Comparison of ENCODE assay signal across 8 mouse cellular contexts in the genomic region with DNA sequence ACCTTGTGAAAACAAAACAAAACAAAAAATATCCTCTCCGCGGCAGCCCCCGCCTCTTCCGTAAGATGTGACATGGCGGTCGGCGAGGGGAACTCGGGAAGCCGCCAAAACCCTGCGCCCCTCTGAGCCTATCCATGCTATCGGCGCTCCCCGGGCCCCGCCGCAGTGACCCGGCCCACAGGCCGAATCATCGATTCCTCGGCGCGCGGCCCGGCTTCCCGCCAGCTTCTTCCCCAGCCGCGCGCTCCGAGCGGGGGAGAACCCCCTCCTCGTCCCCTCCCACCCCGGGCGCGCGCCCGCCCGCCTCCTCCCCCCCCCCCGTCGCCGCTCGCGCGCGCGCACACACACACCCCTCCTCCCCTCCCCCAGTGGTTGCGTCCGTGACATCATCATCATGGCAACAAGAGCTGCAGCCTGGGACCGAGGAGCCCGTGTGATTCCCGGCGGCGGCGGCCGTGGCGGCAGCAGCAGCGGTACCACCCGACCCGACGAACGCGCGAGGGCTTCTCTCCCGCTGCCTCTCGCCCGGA. TPM values are rescaled to one million over a fixed set of nuclear protein-coding genes. Genes with fewer than 3 reads are reported as not detected.
DNase-seq lines count a peak whose midpoint lies in the region; ATAC-seq lines count a peak whose summit lies in the region.

Gene Rev3l (plus strand): TSS at position 383 of the 530 bp plus-strand sequence.

- peak within 1 kb of the TSS; percentile 79 for H3K4me3 ChIP-seq in embryonic facial prominence, embryonic 12.5 days
- H3K4me3 ChIP-seq in limb, embryonic 10.5 days = peak within 1 kb of the TSS; percentile 88
- H3K4me3 ChIP-seq in midbrain, embryonic 12.5 days = peak within 1 kb of the TSS; percentile 70

- peaks cover 10% of the 10 kb centered on the region for H3K4me1 ChIP-seq in embryonic facial prominence, embryonic 12.5 days
- peaks cover 15% of the 10 kb centered on the region for H3K4me1 ChIP-seq in limb, embryonic 10.5 days
- peaks cover 20% of the 10 kb centered on the region for H3K4me1 ChIP-seq in midbrain, embryonic 12.5 days

- H3K9me3 ChIP-seq in embryonic facial prominence, embryonic 12.5 days = no peaks in the 10 kb centered on the region
- no peaks in the 10 kb centered on the region for H3K9me3 ChIP-seq in limb, embryonic 10.5 days (replicated peaks)
- H3K9me3 ChIP-seq in midbrain, embryonic 12.5 days = no peaks in the 10 kb centered on the region

- 0% methylated on average over 44 of the region's 64 CpGs for WGBS in embryonic facial prominence, embryonic 12.5 days
- WGBS in limb, embryonic 10.5 days = under 1% methylated on average over 40 of the region's 64 CpGs
- WGBS in midbrain, embryonic 12.5 days = under 1% methylated on average over 39 of the region's 64 CpGs

- ATAC-seq in embryonic facial prominence, embryonic 12.5 days (ENCODE audit: insufficient number of reproducible peaks, insufficient read depth, low FRiP score, low TSS enrichment) = peak; percentile 85
- peak; percentile 86 for ATAC-seq in midbrain, embryonic 12.5 days (ENCODE audit: low FRiP score, low read depth)

- no peaks in the 10 kb centered on the region for H3K27me3 ChIP-seq in embryonic facial prominence, embryonic 12.5 days
- H3K27me3 ChIP-seq in limb, embryonic 10.5 days (ENCODE audit: low read depth, poor library complexity, severe bottlenecking) = no peaks in the 10 kb centered on the region
- H3K27me3 ChIP-seq in midbrain, embryonic 12.5 days = no peaks in the 10 kb centered on the region

- peak within 1 kb of the TSS; percentile 100 for H3K27ac ChIP-seq in embryonic facial prominence, embryonic 12.5 days
- peak within 1 kb of the TSS; percentile 98 for H3K27ac ChIP-seq in limb, embryonic 10.5 days
- H3K27ac ChIP-seq in midbrain, embryonic 12.5 days (replicated peaks) = peak within 1 kb of the TSS; percentile 100

- no peaks in the 10 kb centered on the region for H3K36me3 ChIP-seq in embryonic facial prominence, embryonic 12.5 days
- peaks cover 6% of the 10 kb centered on the region for H3K36me3 ChIP-seq in limb, embryonic 10.5 days
- H3K36me3 ChIP-seq in midbrain, embryonic 12.5 days = no peaks in the 10 kb centered on the region

- DNase-seq in 3134 (ENCODE audit: extremely low read depth, insufficient read length, low spot score) = peak; percentile 86
- peak; percentile 95 for DNase-seq in adrenal gland, postnatal 14 days
- DNase-seq in heart, adult 11 months = peak; percentile 99
- peak; percentile 93 for DNase-seq in kidney, adult 18-20 months
- peak; percentile 97 for DNase-seq in limb, embryonic 10.5 days (ENCODE audit: low spot score)
- peak; percentile 93 for DNase-seq in skeletal muscle tissue, adult 2 months (ENCODE audit: low read depth, low spot score)

- peak within 1 kb of the TSS; percentile 60 for H3K4me2 ChIP-seq in embryonic facial prominence, embryonic 12.5 days (replicated peaks)
- peak within 1 kb of the TSS; percentile 63 for H3K4me2 ChIP-seq in midbrain, embryonic 12.5 days (replicated peaks)

- H3K9ac ChIP-seq in embryonic facial prominence, embryonic 12.5 days = peak within 1 kb of the TSS; percentile 91
- peak within 1 kb of the TSS; percentile 93 for H3K9ac ChIP-seq in midbrain, embryonic 12.5 days (replicated peaks)

RNA-seq across cellular contexts. Expression of gene Rev3l, which starts in this region (rescaled TPM):
- total RNA-seq in adrenal gland, postnatal 14 days (2021) = 26.9 and 34.8 TPM in 2 replicates
- 21.5 and 21.7 TPM in 2 replicates for polyA plus RNA-seq in embryonic facial prominence, embryonic 12.5 days (2016; fragmentation: Nextera tagmentation; extraction: Ambion mirVana)
- 11.3 and 11.9 TPM in 2 replicates for polyA plus RNA-seq in limb, embryonic 10.5 days (2016; fragmentation: Nextera tagmentation; extraction: Ambion mirVana)
- polyA plus RNA-seq in midbrain, embryonic 12.5 days (2016; fragmentation: Nextera tagmentation; extraction: Ambion mirVana) = 20.7 and 20.8 TPM in 2 replicates

Comparison
In these comparisons a context has a peak if more than half of its experiments do, and no peak if none do; other contexts are left out.
1. Peak in every context shown above with its lines: DNase-seq, ATAC-seq, H3K4me3 ChIP-seq and H3K27ac ChIP-seq.